Mouse (Mus musculus): ENCODE data around the gene Galr2. TPM values are rescaled to one million over a fixed set of nuclear protein-coding genes. Genes with fewer than 3 reads are reported as not detected.
A peak's percentile ranks its signal among the peaks of the same experiment; 100 is the strongest.

Gene Galr2
- polyA plus RNA-seq, 1 experiment from 2014 or later, result not detected

DNA sequence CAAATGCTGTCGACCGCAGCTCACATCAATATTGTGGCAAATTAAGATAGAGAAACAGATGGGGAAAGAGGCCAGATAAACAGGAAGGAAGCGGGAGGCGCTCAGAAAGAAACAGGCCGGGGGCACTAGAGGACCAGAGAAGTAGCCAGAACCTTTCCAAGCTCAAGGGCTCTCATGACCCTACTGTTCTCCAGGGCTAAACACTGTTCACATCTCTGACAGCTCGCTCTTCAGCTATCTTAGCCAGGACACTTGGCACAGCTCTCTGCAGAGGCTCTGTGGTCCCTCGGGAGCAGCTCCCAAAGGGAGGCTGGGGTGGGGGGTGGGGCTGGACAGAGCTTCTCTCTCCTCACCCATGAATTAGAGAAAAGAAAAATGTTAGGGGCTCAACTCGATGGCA lies 9.8 kb downstream of the Galr2 start:
- no peaks in the 10 kb centered on the region for H3K9me3 ChIP-seq
- H3K9ac ChIP-seq (replicated peaks), result no peak overlapping the region
- H3K36me3 ChIP-seq, result peaks cover 82% of the 10 kb centered on the region
- H3K4me1 ChIP-seq (replicated peaks), result no peaks in the 10 kb centered on the region
- peaks cover 5% of the 10 kb centered on the region for H3K27me3 ChIP-seq
- WGBS, result 71% methylated on average over 8 of the region's 8 CpGs
- no peak overlapping the region for H3K4me2 ChIP-seq
- ATAC-seq (ENCODE audit: insufficient number of reproducible peaks, insufficient read depth, low FRiP score, low TSS enrichment, low read depth), result no peak
- H3K27ac ChIP-seq, result no peak overlapping the region
- H3K4me3 ChIP-seq (replicated peaks), result no peak overlapping the region

DNA sequence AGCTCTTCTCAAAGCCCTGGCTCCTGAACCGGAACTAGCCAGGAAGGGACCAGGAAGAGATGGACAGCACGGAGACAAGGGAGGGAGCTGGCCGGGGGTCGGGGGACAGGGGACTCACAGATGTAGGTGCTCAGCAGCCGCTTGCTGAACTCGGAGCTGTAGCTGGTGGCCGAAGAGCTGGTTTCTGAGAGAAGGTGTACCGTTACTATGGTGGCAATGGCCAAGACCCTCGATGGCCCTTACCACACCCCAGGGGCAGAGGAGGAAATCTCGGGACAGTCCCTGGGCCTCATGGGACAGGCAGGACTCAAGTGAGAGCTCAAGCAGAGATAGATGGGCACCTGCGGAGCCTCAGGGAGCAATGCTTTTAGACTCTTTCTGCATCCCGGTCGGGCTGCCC lies 11.7 kb downstream of the Galr2 start:
- H3K4me3 ChIP-seq (replicated peaks), result no peak overlapping the region
- H3K27ac ChIP-seq, result no peak overlapping the region
- whole genome bisulfite sequencing, result 92% methylated on average over 13 of the region's 13 CpGs
- no peak overlapping the region for H3K9ac ChIP-seq (replicated peaks)
- ATAC-seq (ENCODE audit: insufficient number of reproducible peaks, insufficient read depth, low FRiP score, low TSS enrichment, low read depth), result no peak
- no peaks in the 10 kb centered on the region for H3K9me3 ChIP-seq
- no peak overlapping the region for H3K4me2 ChIP-seq
- no peaks in the 10 kb centered on the region for H3K27me3 ChIP-seq
- peaks cover 98% of the 10 kb centered on the region for H3K36me3 ChIP-seq
- H3K4me1 ChIP-seq (replicated peaks), result no peaks in the 10 kb centered on the region

DNA sequence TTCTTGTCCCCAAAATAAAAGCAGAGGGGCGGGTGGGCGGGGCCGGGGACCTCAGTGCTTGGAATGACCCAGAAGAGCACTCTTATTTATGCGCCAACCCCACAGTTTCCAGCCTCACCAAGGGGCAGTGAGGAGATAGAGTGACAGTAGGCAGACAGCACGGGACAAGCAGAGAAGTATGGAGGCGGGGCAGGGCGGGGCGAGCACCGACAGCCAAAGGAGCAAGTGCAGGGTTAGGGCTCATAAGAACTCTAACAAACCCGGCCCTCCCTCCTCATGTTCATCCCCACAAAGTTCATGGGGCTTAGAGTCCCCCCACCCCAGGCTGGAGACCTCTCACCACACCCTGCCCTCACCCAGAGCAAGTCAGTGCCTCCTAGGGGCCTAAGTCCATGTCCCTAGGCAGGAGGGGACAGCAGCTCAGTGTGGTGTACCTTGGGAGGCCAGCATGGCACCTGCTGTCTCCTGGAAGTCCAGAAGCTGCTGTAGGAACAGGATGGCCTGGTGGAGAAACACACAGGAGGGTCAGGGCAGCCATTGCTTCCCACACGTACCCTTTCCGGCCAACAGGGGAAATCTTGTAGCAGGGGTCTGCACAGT lies 12.9 kb downstream of the Galr2 start:
- H3K9me3 ChIP-seq, result no peaks in the 10 kb centered on the region
- 81% methylated on average over 12 of the region's 12 CpGs for WGBS

DNA sequence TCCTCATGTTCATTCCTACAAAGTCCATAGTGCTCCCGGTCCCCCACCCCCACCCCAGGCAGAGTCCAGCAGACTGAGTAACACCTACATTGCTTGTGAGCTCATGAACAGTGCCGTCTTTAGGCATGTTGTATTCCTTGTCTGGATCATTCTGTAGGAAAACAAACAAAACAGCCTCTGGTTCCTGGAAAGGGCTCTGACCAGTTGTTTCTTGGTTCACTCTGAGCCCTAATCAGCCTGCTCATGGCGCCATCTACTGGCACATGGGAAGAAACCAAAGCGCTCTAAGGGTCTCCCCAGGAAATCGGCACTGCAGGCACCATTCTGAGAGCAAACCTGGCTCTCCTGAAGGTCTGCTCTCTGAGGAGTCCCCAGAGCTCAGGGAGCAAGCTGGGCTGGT lies 13.6 kb downstream of the Galr2 start:
- ATAC-seq (ENCODE audit: insufficient number of reproducible peaks, insufficient read depth, low FRiP score, low TSS enrichment, low read depth), result peak; percentile 36; the same call in 1 of the 2 replicates
- 30% methylated on average over 5 of the region's 5 CpGs for WGBS
- H3K9me3 ChIP-seq, result no peaks in the 10 kb centered on the region
- no peak overlapping the region for H3K27ac ChIP-seq
- H3K4me2 ChIP-seq, result no peak overlapping the region
- no peak overlapping the region for H3K9ac ChIP-seq (replicated peaks)
- no peak overlapping the region for H3K4me3 ChIP-seq (replicated peaks)
- peaks cover 98% of the 10 kb centered on the region for H3K36me3 ChIP-seq
- H3K4me1 ChIP-seq (replicated peaks), result no peaks in the 10 kb centered on the region
- H3K27me3 ChIP-seq, result no peaks in the 10 kb centered on the region

More for the DNA sequence above, 12.9 kb downstream of the Galr2 start:
- 0 out of 2 replicates have a peak, but pooled peaks have one; percentile 14 for ATAC-seq (ENCODE audit: insufficient number of reproducible peaks, insufficient read depth, low FRiP score, low TSS enrichment, low read depth)
- H3K27me3 ChIP-seq, result no peaks in the 10 kb centered on the region
- H3K4me3 ChIP-seq (replicated peaks), result no peak overlapping the region
- no peaks in the 10 kb centered on the region for H3K4me1 ChIP-seq (replicated peaks)
- 0 out of 2 replicates have a peak overlapping the region, but pooled peaks have one; percentile 17 for H3K27ac ChIP-seq
- H3K9ac ChIP-seq (replicated peaks), result no peak overlapping the region
- H3K36me3 ChIP-seq, result peaks cover 98% of the 10 kb centered on the region
- no peak overlapping the region for H3K4me2 ChIP-seq

DNA sequence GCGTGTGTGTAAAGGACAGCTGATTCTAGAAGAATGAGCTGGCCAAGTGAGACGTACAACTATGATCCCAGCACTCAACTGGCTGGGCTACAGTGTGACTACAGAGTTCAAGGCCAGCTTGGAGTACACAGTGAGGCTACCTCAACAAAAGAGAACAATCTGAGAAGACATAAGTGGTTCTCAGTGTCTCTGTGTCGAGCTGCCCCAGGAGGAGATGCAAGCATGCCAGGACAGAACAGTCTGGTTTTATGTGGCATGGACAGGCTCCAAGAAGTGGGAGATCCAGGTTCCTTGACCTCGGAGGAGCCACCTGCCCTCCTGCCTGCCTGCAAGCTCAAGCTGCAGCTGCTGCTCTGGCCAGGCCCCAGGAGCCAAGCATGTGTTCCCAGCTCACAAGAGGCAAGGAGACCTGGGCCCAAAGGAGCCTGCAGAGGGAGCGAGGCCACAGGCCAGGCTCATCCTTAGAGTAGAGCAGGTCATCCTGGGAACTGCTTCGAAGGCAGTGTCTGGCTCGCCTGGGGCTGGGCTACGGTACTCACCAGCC lies 15.5 kb downstream of the Galr2 start:
- ATAC-seq (ENCODE audit: insufficient number of reproducible peaks, insufficient read depth, low FRiP score, low TSS enrichment, low read depth), result no peak
- Histone ChIP-seq H3K9me3 (no peaks in the 10 kb centered on the region), H3K27me3 (no peaks in the 10 kb centered on the region), H3K36me3 (peaks cover 98% of the 10 kb centered on the region), H3K4me2 (no peak overlapping the region), H3K4me1 (replicated peaks) (no peaks in the 10 kb centered on the region), H3K27ac (no peak overlapping the region), H3K9ac (replicated peaks) (no peak overlapping the region), H3K4me3 (replicated peaks) (no peak overlapping the region)
- WGBS, result 88% methylated on average over 8 of the region's 8 CpGs

DNA sequence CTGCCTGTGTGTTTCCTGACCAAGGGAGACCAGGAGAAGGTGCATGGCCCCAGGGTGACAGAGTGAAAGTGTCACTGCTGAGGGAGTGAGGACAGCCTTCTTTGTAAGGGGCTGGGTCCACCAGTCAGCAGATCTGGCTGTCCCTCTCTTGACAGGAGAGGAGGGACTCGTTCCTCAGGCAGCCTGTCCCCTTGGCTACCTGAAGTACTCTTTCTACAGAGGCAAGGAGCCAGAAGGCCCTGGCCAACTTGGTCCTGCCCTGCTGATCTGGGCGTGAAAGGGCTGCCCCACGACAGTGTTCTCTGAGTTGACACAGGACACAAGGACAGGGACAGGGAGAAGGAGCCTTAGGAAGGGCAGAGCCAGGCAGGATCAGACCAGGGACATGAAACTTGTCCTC lies 16.3 kb downstream of the Galr2 start:
- Histone ChIP-seq H3K36me3 (peaks cover 98% of the 10 kb centered on the region), H3K4me3 (replicated peaks) (no peak overlapping the region), H3K27ac (no peak overlapping the region), H3K4me1 (replicated peaks) (no peaks in the 10 kb centered on the region), H3K4me2 (no peak overlapping the region), H3K27me3 (no peaks in the 10 kb centered on the region), H3K9ac (replicated peaks) (no peak overlapping the region), H3K9me3 (no peaks in the 10 kb centered on the region)
- ATAC-seq (ENCODE audit: insufficient number of reproducible peaks, insufficient read depth, low FRiP score, low TSS enrichment, low read depth), result no peak
- 81% methylated on average over 3 of the region's 3 CpGs for whole genome bisulfite sequencing

DNA sequence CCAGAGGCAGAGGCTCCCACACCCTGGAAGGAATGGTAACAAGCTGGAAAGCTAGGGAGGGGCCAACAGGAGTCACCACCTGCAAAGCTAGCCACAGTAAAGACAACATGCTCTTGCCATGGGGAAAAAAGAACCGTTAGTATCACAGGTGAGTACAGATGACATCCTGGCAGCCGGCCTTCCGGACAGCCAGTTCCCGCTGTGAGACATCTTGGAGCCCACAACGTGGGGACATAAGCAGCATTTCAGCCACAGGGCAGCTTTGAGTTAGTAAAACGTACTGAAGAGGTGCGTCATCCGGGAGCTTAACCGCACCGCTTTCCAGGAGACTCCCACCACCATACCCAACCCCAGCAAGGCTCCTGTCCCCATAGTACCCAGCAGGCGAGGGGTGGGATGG lies 17.5 kb downstream of the Galr2 start:
- ATAC-seq (ENCODE audit: insufficient number of reproducible peaks, insufficient read depth, low FRiP score, low TSS enrichment, low read depth), result no peak
- 92% methylated on average over 11 of the region's 11 CpGs for WGBS
- peaks cover 97% of the 10 kb centered on the region for H3K36me3 ChIP-seq
- H3K9ac ChIP-seq (replicated peaks), result no peak overlapping the region
- H3K9me3 ChIP-seq, result no peaks in the 10 kb centered on the region
- H3K27ac ChIP-seq, result no peak overlapping the region
- H3K4me1 ChIP-seq (replicated peaks), result no peaks in the 10 kb centered on the region
- no peak overlapping the region for H3K4me2 ChIP-seq
- H3K4me3 ChIP-seq (replicated peaks), result no peak overlapping the region
- H3K27me3 ChIP-seq, result no peaks in the 10 kb centered on the region

DNA sequence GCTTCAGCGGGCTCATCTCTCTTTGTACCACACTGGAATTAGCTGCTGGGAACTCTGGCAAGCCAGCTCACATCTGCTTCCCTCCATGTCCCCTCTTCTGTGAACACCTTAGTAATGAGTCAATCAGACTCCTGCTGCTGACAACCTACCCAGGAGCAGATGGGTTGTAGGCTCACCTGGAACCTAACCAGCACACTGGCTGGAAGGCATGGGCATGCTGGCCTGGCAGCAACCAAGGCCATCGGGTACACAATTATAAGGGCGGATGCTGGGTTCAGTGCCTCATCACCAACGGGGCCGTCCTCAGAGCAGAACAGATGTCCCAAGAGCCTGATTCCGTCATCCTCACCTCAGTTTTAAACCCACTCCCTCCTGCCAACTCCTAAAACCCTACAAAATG lies 17.9 kb downstream of the Galr2 start:
- H3K27me3 ChIP-seq, result no peaks in the 10 kb centered on the region
- ATAC-seq (ENCODE audit: insufficient number of reproducible peaks, insufficient read depth, low FRiP score, low TSS enrichment, low read depth), result no peak
- H3K36me3 ChIP-seq, result peaks cover 97% of the 10 kb centered on the region
- no peaks in the 10 kb centered on the region for H3K9me3 ChIP-seq
- H3K4me1 ChIP-seq (replicated peaks), result no peaks in the 10 kb centered on the region
- no peak overlapping the region for H3K4me2 ChIP-seq
- 96% methylated on average over 6 of the region's 6 CpGs for WGBS
- H3K9ac ChIP-seq (replicated peaks), result no peak overlapping the region
- H3K27ac ChIP-seq, result no peak overlapping the region
- no peak overlapping the region for H3K4me3 ChIP-seq (replicated peaks)

DNA sequence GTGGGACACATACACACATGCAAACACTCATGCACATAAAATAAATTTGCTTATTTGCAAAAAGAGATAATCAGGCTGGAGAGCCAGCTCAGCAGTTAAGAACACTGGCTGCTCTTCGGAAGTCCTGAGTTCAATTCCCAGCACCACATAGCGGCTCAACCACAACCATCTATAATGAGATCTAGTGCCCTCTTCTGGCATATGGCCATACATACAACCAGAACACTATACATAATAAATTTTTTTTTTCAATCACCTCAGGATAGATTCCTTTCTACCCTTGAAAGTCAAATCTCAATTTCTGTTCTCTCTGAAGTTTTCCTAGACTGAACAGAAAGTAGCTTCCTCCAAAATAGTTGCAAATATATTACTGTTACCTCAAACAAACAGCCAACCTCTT lies 24.7 kb downstream of the Galr2 start:
- no peak for ATAC-seq (ENCODE audit: insufficient number of reproducible peaks, insufficient read depth, low FRiP score, low TSS enrichment, low read depth)
- Histone ChIP-seq H3K27me3 (no peaks in the 10 kb centered on the region), H3K9me3 (no peaks in the 10 kb centered on the region), H3K4me1 (replicated peaks) (peaks cover 9% of the 10 kb centered on the region), H3K4me3 (replicated peaks) (peak overlapping the region; percentile 59), H3K27ac (no peak overlapping the region), H3K9ac (replicated peaks) (no peak overlapping the region), H3K4me2 (peak overlapping the region; percentile 85), H3K36me3 (peaks cover 48% of the 10 kb centered on the region)
- WGBS, result 99% methylated on average over 2 of the region's 2 CpGs

DNA sequence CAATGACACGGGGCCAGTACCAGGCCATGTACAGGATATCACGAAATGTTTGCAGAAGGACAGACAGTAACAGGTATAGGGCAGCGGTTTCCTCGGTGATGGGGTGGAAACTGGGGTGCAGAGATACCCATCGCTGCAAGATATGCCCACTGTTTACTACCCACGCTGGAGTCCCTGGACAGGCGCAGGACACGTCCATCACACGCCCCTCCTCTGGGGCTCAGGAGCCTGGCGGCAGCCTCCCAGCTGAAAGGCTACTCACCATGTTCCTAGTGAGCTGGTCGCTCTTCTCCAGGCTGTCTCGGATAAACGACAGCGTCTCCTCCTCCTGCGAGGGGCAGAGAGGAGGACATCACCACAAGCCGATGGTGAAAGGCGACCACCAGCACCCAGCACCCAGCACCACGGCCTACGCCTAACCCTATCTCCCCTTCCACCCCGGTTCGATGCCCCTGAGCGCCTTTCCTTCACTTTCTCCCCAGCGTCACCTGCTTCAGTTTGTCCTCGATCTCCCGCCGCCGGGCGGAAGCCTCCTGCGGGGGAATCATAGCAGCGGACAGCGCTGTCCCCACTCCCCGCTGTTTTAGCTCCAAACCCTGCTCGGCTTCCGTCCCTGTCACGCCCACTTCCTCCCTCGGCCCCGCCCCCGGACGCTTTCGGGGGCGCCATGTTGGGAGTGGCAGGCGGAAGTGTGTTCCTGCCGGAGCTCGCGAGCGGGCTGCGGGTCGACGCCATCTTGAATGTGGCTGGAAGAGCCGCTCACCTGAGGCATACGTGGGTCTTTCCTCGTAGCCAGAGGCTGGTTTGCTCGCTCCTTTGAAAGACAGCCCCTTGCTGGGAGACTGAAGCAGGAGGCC lies 25.6 kb downstream of the Galr2 start:
- H3K4me1 ChIP-seq (replicated peaks), result peaks cover 9% of the 10 kb centered on the region
- H3K4me3 ChIP-seq (replicated peaks), result peak overlapping the region; percentile 59
- ATAC-seq (ENCODE audit: insufficient number of reproducible peaks, insufficient read depth, low FRiP score, low TSS enrichment, low read depth), result peak; percentile 91
- 2% methylated on average over 51 of the region's 53 CpGs for WGBS
- peaks cover 39% of the 10 kb centered on the region for H3K36me3 ChIP-seq
- H3K27me3 ChIP-seq, result 0 out of 2 replicates have a peak, but pooled peaks cover 3% of the 10 kb centered on the region
- H3K9ac ChIP-seq (replicated peaks), result peak overlapping the region; percentile 64
- H3K4me2 ChIP-seq, result peak overlapping the region; percentile 85
- H3K9me3 ChIP-seq, result no peaks in the 10 kb centered on the region
- 0 out of 2 replicates have a peak overlapping the region, but pooled peaks have one; percentile 25 for H3K27ac ChIP-seq

DNA sequence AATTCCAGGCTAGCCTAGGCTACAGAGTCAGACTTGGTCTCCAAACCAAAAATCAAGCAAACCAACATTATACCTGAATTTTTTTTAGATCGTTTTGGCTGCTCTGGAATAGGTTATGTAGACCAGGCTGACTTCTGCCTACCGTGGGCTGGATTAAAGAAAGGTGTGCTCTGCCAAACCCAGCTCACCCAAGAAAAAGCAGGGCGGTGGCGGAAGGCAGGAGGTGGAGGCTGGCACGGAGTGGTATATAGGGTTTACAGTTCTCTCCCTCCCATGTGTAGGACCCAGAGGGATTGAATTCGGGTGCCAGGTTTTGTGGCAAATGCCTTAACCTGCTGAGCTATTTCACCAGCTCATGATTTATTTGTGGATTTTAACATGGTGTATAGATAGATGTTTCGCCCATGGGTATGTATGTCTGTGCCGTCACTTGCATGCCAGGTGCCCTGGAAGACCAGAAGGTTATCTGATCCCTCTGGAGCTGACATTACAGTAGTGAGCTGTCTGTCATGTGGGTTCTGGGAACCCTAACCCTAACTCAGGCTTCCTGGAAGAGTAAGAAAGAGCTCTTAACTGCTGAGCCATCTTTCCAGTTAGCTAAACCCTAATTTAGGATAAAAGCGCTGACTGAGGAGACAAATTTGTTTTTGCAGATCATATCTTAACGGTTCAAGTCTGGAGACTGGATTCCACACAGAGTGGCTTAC lies 26.4 kb downstream of the Galr2 start, which contains the start of gene Exoc7:
Gene Exoc7 (minus strand): TSS at position 215 of the 707 bp plus-strand sequence.
- H3K4me2 ChIP-seq, result peak within 1 kb of the TSS; percentile 85
- H3K9ac ChIP-seq (replicated peaks), result peak within 1 kb of the TSS; percentile 64
- H3K4me3 ChIP-seq (replicated peaks), result peak within 1 kb of the TSS; percentile 59
- 86% methylated on average over 10 of the region's 10 CpGs for WGBS
- no peaks in the 10 kb centered on the region for H3K9me3 ChIP-seq
- H3K4me1 ChIP-seq (replicated peaks), result peaks cover 9% of the 10 kb centered on the region
- H3K27me3 ChIP-seq, result 0 out of 2 replicates have a peak, but pooled peaks cover 3% of the 10 kb centered on the region
- H3K27ac ChIP-seq, result 0 out of 2 replicates have a peak within 1 kb of the TSS, but pooled peaks have one; percentile 25
- peak; percentile 26; the same call in 1 of the 2 replicates for ATAC-seq (ENCODE audit: insufficient number of reproducible peaks, insufficient read depth, low FRiP score, low TSS enrichment, low read depth)
- H3K36me3 ChIP-seq, result peaks cover 31% of the 10 kb centered on the region
